Mouse (Mus musculus) embryonic stem cell, embryonic (primary cell): ENCODE results near the gene Zfp523.

Source experiments
- CTCF ChIA-PET, 4 experiments: fragments of 300-600 bp in 2 of 4; fragments of 350-600 bp in 2 of 4; sonication (Branson Sonifier 250); formaldehyde crosslinking; loops; one replicate each; lab custom pipeline; 2022; ENCODE audit warnings: inconsistent platforms in 2 of 4; lab: Charles Lee
- POLR2A ChIA-PET, 4 experiments: fragments of 300-600 bp in 2 of 4; fragments of 350-600 bp in 2 of 4; sonication (Branson Sonifier 250); formaldehyde crosslinking; loops; one replicate each; lab custom pipeline; 2022; ENCODE audit warnings: antibody characterized with exemption in 4 of 4, inconsistent platforms in 1 of 4; lab: Charles Lee

Zfp523 gene

DNA sequence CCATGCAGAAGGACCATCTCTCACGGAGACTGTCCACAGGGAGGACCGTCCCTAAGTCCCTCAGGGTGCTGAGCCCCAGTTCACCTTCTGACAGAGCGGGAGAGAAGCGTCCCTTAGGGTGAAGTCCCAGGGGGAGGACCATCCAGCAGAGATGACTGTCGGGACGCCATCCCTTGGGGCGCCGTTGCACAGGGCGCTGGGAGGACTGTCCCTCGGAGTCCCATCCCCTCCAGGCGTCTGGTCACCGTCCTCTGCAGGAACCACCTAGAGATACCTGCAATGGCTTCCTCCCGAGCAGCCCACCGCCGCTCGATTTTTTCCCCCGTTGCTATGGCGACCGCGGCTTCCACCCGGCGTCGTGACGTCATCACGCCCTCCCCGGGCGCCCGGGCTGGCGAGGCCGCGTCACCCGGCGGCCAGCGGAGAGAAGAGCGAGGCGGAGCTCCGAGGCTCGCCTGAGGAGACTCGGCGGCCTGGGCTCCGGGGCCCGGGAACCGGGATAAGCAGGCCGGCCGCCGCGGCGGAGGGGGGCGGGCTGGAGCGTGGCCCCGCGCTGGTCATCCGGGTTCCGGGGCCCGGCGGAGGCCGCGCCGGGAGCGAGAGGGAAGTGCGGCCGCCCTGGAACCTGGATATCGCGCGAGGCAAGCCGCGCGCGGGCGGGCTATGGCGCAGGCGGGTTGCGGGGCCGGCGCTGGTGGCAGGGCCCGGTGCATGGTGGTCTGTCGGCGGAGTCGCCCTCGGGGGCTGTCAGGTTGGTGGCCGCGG lies at the start of gene Zfp523:
Zfp523 (plus strand) TSS at position 355 of the 765 bp plus-strand sequence.
- POLR2A ChIA-PET, result interaction anchor here in 2 of 4 experiments (0.5 to 1.0 kb wide), 3 partner anchors 10 to 173 kb away, joined by 3 to 9 read pairs (median 3); no protein-coding TSS in a partner anchor
- CTCF ChIA-PET, result interaction anchor here in 2 of 4 experiments (0.6 kb wide), 2 partner anchors 83 to 130 kb away, joined by 3 to 5 read pairs; no protein-coding TSS in a partner anchor

DNA sequence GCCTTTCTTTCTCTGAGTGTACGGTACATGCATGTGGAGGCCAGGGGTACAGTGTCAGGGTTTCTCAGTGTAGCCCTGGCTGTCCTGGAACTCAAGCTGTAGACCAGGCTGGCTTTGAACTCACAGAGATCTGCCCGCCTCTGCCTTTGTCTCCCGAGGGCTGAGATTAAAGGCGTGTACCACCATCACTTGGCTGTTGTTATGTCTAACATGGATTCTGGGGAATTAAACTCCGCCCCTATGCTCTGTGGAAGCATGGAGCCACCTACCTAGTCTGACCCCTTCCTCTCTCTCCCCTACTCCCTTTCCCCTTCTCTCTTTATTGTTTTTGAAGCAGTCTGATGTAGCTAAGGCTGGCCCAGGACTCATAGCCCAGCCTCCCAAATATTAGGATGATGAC lies 47.1 kb upstream of the Zfp523 start:
- POLR2A ChIA-PET, result interaction anchor here (0.6 to 17.6 kb wide), 24 partner anchors 8 to 1012 kb away, joined by 3 to 255 read pairs (median 4); partner anchors contain the start of genes Scube3 (in 2 of the 4) and Tcp11 (in 1 of the 4)
- CTCF ChIA-PET, result interaction anchor here in 3 of 4 experiments (0.5 to 1.6 kb wide), 12 partner anchors 13 to 251 kb away, joined by 3 to 6 read pairs (median 4); no protein-coding TSS in a partner anchor

DNA sequence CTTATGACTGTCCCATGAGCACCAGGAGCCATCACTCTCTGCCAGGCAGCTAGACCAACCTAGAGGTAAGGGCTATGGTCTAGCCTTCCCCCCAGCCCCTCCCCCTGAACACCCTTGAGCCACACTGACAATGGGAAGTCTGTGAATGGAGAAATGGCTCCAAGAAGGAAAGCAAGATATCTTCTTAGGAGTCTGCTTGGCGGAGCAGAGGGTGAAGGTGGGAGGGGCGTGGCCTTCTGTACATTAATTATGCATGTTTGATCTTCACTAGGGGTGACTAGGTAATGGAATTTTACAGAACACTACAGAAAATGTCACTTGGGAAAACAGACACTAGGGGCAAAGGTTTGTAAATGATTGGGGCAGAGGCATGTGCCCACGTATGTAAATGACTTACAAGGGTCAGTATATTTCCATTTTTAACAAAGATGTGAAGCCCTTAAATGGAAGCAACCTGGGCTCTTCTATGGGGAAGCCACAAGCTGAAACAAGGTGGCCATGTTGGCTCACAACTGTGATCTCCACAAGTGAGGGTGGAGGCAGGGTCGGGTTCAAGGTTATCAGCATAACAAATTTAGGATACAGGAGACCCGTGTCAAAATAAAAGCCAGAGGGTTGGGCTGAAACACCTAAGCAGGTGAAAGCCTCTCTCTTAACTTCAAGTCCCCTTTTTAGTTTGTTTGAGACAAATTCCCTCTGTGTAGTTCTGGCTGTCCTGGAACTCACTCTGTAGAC lies 46.4 kb upstream of the Zfp523 start:
- ChIA-PET POLR2A (interaction anchor here (0.7 to 17.6 kb wide), 27 partner anchors 8 to 137 kb away, joined by 3 to 255 read pairs (median 4); partner anchors contain the start of genes Def6 (in 1 of the 4), Scube3 (in 1 of the 4) and Tcp11 (in 1 of the 4)), CTCF (interaction anchor here (0.5 to 1.6 kb wide), 13 partner anchors 12 to 172 kb away, joined by 3 to 8 read pairs (median 3); no protein-coding TSS in a partner anchor)

GRCm38 (mm10) chr17:28131156-28131555 lies 45.8 kb upstream of the Zfp523 start:
- ChIA-PET POLR2A (interaction anchor here in 3 of 4 experiments (0.7 to 17.6 kb wide), 17 partner anchors 8 to 407 kb away, joined by 3 to 255 read pairs (median 4); partner anchors contain the start of gene Def6 (in 1 of the 3)), CTCF (interaction anchor here (0.5 to 1.5 kb wide), 12 partner anchors 11 to 58 kb away, joined by 3 to 8 read pairs (median 3); no protein-coding TSS in a partner anchor)

DNA sequence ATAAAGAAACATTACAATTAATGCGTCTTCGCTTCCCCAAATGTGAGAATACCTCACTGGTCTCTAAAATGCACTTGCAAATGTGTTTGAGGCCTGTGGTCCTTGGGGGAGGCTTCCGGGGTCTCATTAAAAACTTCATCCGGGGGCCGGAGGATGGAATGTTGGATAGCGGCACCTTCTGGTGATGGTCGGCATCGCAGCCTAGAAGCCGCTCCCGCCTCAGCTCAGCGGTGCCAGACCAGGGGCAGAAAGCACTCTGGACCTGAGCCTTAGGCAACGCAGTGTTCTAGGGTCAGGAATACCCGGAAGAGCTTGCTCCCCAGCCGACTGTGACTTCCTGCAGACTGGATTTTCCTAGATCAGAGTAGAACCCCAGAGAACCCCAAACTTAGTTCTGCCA lies 43.7 kb upstream of the Zfp523 start:
- ChIA-PET CTCF (interaction anchor here (0.5 to 1.9 kb wide), 41 partner anchors 9 to 1359 kb away, joined by 3 to 19 read pairs (median 3); partner anchors contain the start of genes Scube3 (in 3 of the 4), Tcp11 (in 2 of the 4) and Def6 (in 1 of the 4)), POLR2A (interaction anchor here in 3 of 4 experiments (0.6 to 17.6 kb wide), 26 partner anchors 8 to 698 kb away, joined by 3 to 255 read pairs (median 4); partner anchors contain the start of genes Scube3 (in 2 of the 3), Tcp11 (in 1 of the 3), Tead3 (in 1 of the 3) and Uhrf1bp1 (in 1 of the 3))

GRCm38 (mm10) chr17:28135496-28135895 lies 41.4 kb upstream of the Zfp523 start:
- CTCF ChIA-PET, result interaction anchor here in 1 of 4 experiments (1.1 to 1.6 kb wide), 2 partner anchors 29 to 30 kb away, joined by 3 to 4 read pairs; no protein-coding TSS in a partner anchor

GRCm38 (mm10) chr17:28136266-28136665 lies 40.7 kb upstream of the Zfp523 start:
- ChIA-PET CTCF (interaction anchor here in 1 of 4 experiments (1.0 kb wide), 1 partner anchor 14 kb away, joined by 3 read pairs; no protein-coding TSS in a partner anchor), POLR2A (interaction anchor here in 3 of 4 experiments (0.9 to 17.6 kb wide), 6 partner anchors 8 to 72 kb away, joined by 3 to 255 read pairs (median 4); partner anchors contain the start of gene Def6 (in 1 of the 3))

More at GRCm38 (mm10) chr17:28135496-28135895, 41.4 kb upstream of the Zfp523 start:
- POLR2A ChIA-PET, result interaction anchor here in 2 of 4 experiments (0.7 to 17.6 kb wide), 6 partner anchors 9 to 72 kb away, joined by 3 to 255 read pairs (median 6); partner anchors contain the start of gene Def6 (in 1 of the 2)

DNA sequence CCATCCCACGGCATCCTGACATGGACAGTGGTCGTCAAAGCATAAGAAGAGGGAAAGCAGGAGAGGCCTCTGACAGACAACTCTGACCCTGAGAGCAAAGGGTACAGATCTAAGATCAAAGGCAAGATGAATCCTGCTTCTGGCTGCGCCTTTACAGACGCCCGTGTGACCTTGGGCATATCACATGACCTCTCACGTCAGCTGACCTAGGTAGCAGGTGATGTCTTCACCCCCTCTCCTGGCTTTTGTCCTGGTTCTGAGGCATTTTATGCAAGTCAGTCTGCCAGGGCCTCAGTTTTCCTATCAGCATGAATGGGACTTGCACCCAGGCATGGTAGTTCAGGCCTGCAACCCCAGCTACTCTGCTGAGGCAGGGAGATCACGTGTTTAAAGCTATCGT lies 38.9 kb upstream of the Zfp523 start:
- CTCF ChIA-PET, result interaction anchor here (0.6 to 1.3 kb wide), 7 partner anchors 8 to 170 kb away, joined by 3 to 4 read pairs (median 4); no protein-coding TSS in a partner anchor

DNA sequence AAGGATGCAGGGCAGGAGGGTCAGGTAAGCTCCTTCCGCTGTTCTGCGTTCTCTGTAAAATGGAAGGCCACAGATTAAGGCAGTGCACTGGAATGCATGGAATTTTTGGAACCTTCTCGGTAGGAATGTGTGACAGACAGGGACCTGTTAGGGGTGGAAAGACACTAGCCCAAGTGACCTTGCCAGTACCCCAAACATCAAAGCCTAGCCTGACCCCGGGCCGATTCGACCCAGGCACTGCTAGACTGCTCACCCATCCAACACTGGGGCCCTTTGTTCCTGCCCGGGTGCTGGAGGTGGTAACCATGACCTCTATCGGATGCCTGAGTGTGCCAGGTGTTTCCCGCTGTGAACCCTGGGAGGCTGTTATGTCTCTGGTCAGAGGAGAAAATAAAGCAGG lies 38.2 kb upstream of the Zfp523 start:
- CTCF ChIA-PET, result interaction anchor here in 3 of 4 experiments (0.6 to 1.3 kb wide), 6 partner anchors 10 to 170 kb away, joined by 3 to 4 read pairs (median 4); no protein-coding TSS in a partner anchor

More for the DNA sequence above, 38.9 kb upstream of the Zfp523 start:
- POLR2A ChIA-PET, result interaction anchor here (0.5 to 17.6 kb wide), 29 partner anchors 8 to 582 kb away, joined by 3 to 255 read pairs (median 3); partner anchors contain the start of genes Tcp11 (in 2 of the 4) and Hmga1 (in 1 of the 4)

DNA sequence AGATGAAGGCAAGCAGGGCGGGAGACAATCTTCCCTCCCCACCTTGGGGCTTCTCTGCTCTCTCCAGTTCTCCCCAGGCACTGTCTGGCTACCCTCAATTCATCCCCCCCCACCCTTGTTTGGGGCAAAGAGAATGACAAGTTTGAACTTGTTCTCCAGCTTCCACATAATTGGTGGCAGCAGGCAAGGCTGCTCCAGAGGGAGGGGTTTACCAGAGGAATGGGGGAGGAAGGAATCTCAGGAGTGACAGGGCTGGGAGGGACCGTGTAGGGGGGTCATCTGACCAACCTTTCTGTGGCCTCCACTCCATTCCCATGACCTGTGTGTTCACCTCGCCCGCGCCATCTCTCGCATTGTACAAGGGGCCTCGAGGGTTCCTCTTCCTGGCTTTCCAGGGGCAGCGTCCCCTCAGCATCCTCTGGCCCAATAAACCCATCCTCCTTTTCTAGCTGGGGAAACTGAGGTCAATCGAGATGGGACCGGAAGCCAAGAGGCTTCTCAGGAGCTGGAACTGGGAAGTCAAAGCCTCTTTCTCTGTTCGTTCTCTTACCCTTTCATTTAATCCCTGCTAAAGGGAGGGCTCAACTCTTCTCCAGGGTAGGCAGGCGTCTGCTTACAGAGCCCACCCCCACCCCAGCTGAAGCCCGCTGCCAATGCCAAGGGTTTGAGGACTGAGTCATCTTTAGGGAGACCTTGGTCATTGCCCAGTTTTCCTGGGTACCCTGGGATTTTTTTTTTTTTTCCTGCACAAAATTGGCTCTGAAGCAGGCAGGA lies 36.3 kb upstream of the Zfp523 start:
- ChIA-PET CTCF (interaction anchor here in 3 of 4 experiments (0.6 to 1.5 kb wide), 5 partner anchors 8 to 396 kb away, joined by 3 to 8 read pairs (median 3); no protein-coding TSS in a partner anchor), POLR2A (interaction anchor here (0.6 to 17.6 kb wide), 32 partner anchors 7 to 585 kb away, joined by 3 to 255 read pairs (median 4); partner anchors contain the start of genes Hmga1 (in 3 of the 4) and Tcp11 (in 2 of the 4))

More for the DNA sequence above, 38.2 kb upstream of the Zfp523 start:
- POLR2A ChIA-PET, result interaction anchor here (0.5 to 17.6 kb wide), 30 partner anchors 8 to 582 kb away, joined by 3 to 255 read pairs (median 3); partner anchors contain the start of genes Tcp11 (in 2 of the 4) and Hmga1 (in 1 of the 4)

- ChIA-PET POLR2A (interaction anchor here (0.6 to 17.6 kb wide), 26 partner anchors 7 to 585 kb away, joined by 3 to 255 read pairs (median 4); partner anchors contain the start of genes Hmga1 (in 3 of the 4) and Tcp11 (in 1 of the 4)), CTCF (interaction anchor here in 3 of 4 experiments (0.6 to 1.8 kb wide), 6 partner anchors 9 to 396 kb away, joined by 3 to 5 read pairs (median 3); no protein-coding TSS in a partner anchor)
Measured at GRCm38 (mm10) chr17:28141205-28141650, 35.7 kb upstream of the Zfp523 start.

DNA sequence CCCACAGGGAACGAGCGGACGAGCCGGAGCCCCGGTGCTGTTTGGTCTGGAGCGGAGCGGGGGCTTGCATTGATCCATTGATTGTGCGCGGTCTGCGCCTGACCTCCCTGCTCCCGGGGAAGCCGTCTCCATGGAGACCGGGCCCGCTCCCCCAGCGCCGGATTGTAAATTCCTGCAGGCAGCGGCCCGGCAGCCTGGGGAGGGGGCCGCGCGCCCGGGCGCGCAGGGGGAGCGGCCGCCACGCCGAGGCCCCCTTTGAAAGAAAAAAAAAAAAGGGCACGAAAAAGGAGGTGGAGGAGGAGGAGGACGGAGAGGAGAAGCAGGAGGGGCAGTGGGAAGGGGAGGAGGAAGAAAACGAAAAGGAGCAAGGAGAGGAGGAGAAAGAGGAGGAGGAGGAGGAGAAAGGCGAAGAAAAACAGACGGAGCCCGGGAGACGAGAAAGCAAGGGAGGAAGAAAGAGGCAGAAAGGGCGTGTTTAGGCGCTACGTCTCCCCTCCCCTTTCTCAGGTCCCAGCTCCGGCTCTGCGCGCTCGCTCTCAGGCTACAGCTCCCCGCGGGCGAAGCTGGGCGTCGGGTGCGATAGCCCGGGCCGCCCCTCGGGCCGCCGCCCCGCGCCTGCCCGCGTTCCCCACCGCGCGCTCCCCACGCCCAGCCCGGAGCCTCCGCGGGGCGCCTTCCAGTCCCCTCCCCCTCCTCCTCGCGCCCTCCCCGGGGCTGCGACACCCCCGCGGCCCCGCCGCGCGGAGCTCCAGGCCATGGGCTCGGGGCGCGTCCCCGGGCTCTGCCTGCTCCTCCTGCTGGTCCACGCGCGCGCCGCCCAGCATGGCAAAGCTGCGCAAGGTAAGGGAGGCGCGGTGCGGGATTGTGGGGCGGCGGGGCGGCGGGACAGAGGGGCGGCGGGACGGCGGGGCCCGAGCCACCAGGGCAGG lies 34.9 kb upstream of the Zfp523 start, which contains the start of gene Scube3:
Scube3 (plus strand) TSS at position 371 of the 929 bp plus-strand sequence.
- POLR2A ChIA-PET, result interaction anchor here (0.5 to 17.6 kb wide), 33 partner anchors 8 to 903 kb away, joined by 3 to 255 read pairs (median 4); partner anchors contain the start of genes Hmga1 (in 1 of the 4) and Tcp11 (in 1 of the 4)
- CTCF ChIA-PET, result interaction anchor here (0.5 to 2.9 kb wide), 14 partner anchors 9 to 403 kb away, joined by 3 to 17 read pairs (median 5); no protein-coding TSS in a partner anchor

DNA sequence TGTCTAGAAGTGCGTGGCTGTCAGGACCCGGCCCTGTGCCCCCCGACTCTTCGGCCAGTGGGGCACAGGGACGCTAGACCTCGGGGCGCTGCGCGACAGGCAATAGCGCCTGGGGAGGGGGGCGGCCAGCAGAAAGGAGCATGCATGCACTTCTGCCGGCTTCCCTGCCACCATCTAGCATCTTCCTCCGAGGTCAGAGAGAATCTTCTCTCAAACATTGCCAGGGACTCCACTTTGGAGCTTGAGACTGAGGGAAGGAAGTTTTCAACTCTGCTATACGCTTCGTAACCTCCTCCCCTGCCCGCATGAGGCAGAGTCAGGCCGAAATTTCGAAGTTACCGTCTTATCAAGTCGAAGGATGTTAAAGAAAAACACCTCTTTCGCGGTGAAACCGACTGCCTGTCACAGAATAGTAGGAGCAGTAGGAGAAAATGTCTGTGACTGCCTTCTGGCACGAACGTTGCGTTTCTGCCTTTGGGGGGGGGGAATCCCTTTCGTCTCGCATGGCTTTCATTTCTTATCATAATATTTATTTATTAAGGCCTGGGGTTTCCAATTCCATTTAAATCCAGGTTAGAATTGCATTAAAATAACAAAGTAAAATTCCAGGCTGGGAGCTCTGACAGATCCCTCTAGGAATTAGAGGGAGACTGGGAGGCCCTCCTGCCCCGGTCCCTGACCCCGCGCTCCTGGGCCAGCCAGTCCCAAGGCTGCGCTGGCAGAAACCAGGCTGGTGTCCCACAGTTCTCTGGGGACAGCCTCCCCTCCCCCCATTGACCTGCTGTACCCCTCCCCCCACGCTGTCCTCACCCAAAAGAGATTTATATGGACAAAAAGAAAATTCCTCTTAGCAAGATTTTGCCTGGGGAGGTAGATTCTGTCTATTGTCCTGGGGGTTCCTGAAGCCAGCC lies 34.0 kb upstream of the Zfp523 start:
- POLR2A ChIA-PET, result interaction anchor here in 3 of 4 experiments (0.6 to 17.6 kb wide), 32 partner anchors 7 to 904 kb away, joined by 3 to 255 read pairs (median 4); partner anchors contain the start of genes Hmga1 (in 1 of the 3) and Tcp11 (in 1 of the 3)
- CTCF ChIA-PET, result interaction anchor here (0.5 to 2.9 kb wide), 16 partner anchors 10 to 404 kb away, joined by 3 to 17 read pairs (median 4); no protein-coding TSS in a partner anchor
